Mouse (Mus musculus) heart, adult 9 months (tissue): ENCODE measurements around the gene Bcl2.

Source experiments
- DNase-seq, 2 experiments: peaks; one replicate each; pipeline ENCODE4 v3.0.0; 2022; ENCODE audit warnings: low spot score in 2 of 2

The Bcl2 gene

DNA sequence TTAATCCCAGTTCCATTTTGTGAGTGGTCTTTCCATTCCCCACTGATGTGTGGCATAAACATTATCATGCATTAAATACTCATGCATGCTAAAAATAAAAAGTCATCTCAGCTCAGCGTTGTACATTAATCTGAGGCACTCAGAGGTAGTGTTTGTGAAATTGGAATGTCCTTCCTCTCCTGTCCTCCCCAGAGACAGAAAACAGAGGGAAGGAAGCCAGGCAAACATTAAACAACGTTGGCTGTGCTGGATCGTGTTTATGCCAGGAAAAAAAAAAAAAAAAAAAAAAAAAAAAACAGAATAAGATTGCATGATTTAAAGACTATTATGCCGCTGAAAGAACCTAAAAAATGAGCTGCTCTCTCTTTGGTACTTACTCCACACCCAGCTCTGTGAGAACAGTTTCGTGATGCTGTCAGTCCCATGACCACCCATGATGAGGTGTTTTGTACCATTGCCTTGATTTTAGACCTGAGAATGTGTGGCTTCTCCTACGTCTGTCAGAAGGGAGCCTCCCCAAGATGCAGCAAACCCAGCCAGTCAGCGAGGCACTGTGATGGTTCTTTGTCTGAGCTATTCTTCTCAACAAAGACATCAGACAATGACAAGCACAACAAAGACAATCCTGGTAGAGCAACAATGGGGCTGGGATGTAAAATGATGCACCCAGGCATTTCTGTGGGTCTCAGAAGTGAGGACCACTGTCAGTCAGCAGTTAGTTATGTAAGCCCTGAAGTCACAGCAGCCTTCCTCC, 200.0 kb downstream of the Bcl2 start:
- DNase-seq, result no peak

DNA sequence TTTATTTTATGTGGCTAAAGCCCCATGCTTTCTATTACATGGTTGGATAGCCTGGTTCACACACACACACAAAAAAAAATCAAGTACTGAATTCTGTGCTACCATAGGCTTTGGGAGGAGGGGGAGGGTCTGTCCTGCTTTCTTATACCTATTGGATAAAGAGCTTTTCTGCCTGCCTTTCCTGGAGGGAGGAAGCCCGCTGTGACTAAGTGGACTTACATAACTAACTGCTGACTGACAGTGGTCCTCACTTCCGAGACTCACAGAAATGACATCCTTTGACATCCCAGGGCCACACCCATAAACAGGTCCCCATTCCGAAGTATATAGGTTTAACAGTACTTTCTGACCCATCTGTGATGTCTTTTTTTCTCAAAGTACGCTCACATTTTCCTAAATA, 200.6 kb downstream of the Bcl2 start:
- DNase-seq, result no peak

DNA sequence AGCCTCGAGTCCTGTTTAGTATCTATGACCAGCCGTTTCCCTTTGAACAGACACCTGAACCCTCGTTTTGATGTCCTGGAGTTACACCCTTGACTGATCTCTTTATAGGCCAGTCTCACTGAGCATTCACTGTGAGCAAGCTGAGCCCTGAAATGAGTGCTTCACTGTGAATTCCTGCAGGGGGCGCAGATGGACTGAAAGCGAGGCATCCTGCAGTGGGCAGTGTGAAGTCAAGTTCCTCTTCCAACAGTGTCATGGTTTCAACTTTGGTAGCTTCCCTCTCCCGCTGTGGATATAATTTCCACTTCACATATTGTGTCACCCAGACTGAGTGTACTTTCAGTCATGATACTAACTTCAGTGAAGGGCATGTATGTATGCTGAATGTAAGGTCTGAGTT, 202.5 kb downstream of the Bcl2 start:
- peak; percentile 54 to 78 for DNase-seq

DNA sequence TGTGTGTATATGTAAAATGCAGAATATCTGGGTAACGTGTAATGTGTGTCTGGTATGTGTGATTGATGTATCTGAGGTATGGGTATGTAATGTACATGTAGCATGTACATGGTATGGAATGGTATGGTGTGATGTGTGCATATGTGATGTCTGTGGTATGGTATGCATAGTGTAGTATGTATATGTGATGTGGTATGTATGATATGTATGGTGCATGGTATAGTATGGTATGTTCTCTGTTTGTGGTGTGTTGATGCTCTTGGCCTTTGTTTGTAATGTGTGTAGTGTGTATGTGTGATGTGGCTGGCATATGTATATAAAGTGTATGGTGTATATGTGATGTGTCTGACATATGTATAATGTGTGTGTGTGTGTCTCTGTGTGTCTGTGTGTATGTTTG, 206.5 kb downstream of the Bcl2 start:
- DNase-seq, result no peak

DNA sequence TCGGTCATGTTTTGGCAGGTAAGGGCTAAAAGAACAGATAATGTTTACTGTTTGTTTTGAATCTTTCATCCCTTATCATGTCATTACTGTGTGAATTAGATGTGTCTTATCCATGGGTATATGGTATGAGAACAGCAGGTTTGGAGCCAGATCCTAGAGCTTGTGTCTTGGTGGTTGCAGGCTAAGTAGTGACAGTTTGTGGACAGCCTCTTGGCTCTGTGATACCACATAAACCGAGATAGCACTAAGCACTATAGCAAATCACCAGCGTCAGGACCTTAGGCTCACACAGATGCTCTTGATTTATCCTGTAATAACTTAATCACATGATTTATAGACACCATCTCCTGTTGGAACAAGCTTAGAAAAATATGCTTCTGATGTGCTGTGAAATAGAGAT, 210.2 kb downstream of the Bcl2 start:
- DNase-seq, result no peak

DNA sequence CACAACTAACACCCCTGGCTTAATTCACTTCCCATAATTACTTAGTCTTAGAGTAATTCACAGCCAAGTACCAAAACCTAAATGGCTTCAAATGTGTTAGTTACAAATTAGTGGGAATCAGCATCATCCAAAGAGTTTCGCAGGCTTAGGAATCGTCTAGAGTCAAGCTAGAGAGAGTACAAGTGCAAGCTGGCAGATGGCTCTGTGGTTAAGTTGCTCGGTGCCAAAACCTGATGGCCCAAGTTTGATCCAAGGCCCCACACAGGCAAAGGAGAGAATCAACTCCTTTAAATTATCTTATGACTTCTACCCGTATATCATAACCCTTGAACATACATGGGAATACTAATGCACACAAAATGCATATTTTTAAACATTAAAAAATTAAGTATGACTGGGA, 210.7 kb downstream of the Bcl2 start:
- no peak for DNase-seq

DNA sequence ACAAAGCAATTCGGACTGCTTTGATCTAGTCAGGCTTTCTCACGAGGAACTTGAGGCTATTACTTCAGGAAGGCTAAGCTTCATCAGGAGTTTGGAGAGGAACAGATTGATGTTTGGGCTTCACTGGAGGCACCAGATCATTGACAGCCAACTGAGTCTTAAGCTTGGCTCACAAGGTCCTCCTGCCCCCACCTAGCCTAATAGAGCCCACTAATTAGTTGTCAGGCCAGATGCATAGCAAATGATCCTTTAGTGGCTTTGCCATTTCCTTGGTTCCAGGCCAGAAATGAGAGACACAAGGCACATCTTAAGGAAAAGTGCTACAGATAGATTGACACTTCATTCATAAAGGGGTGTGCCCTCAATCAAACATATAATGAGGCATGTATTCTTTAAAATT, 216.1 kb downstream of the Bcl2 start:
- no peak for DNase-seq
